Mouse (Mus musculus): Measurements from ENCODE around the gene Spsb4.

DNA sequence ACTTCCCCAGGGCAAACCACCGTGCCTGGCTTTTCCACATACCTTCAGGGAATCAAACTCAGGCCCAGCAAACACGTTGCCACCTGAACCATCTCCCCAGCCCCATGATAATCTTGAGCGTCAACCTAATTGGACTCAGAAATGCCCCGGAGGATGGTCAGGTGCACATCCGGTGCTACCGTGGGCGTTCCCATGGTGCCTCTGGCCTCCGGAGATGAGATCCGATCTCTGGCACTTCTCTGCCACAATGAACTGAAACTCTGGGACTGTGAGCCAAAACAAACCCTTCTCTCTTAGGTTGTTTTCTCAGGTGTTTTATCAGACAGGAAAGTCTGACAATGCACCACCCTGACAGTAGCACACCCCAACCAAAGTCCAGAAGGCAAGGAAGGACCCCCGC is 17.2 kb downstream of the Spsb4 start:
- TF ChIP-seq CTCF (conservative IDR thresholded peaks at IDR 0.05; ENCODE audit: low read length) (no peak), NANOG (IDR thresholded peaks at IDR 0.05; ENCODE audit: borderline replicate concordance, low read length) (no peak), POU5F1 (IDR thresholded peaks at IDR 0.05; ENCODE audit: borderline replicate concordance, low read length) (no peak)

Data from E14TG2a.4 (cell line).